Mouse (Mus musculus) neural tube, embryonic 11.5 days (tissue): Measurements from ENCODE around the gene Bphl. TPM values are rescaled to one million over a fixed set of nuclear protein-coding genes. Genes with fewer than 3 reads are reported as not detected.

Source experiments
- ATAC-seq: fragments of 200-750 bp; cut with Nextera tagmentation; 2 replicates; pipeline ENCODE4 v1.8.0; 2017; ENCODE audit warnings: moderate number of reproducible peaks, mild to moderate bottlenecking, moderate TSS enrichment, moderate library complexity; ENCODE audit not compliant: insufficient read depth, low FRiP score, low TSS enrichment
- DNase-seq: peaks from one replicate; pipeline ENCODE4 v3.0.0-alpha.2; 2015; ENCODE audit warnings: low spot score
- H3K27ac ChIP-seq: fragments of 300-500 bp; sonication (generic); 2 replicates; pipeline ENCODE4 v1.5.1; 2014; ENCODE audit warnings: low read depth, mild to moderate bottlenecking, low read length
- H3K27me3 ChIP-seq: fragments of 300-500 bp; sonication (generic); 2 replicates; pipeline ENCODE4 v1.6.1; 2014; ENCODE audit warnings: mild to moderate bottlenecking, low read length, mixed read lengths; ENCODE audit not compliant: control insufficient read depth, insufficient read depth
- H3K36me3 ChIP-seq: fragments of 300-500 bp; sonication (generic); 2 replicates; pipeline ENCODE4 v1.6.1; 2014; ENCODE audit warnings: mild to moderate bottlenecking, low read length, moderate library complexity, mixed read lengths; ENCODE audit not compliant: control insufficient read depth, insufficient read depth
- H3K4me1 ChIP-seq: fragments of 300-500 bp; sonication (generic); 2 replicates; pipeline ENCODE4 v1.6.1; 2014; ENCODE audit warnings: low read length, mixed read lengths; ENCODE audit not compliant: control insufficient read depth, insufficient read depth
- H3K4me2 ChIP-seq: fragments of 300-500 bp; sonication (generic); 2 replicates; pipeline ENCODE4 v1.6.1; 2014; ENCODE audit warnings: low read depth, mild to moderate bottlenecking, moderate library complexity
- H3K4me3 ChIP-seq: fragments of 300-500 bp; sonication (generic); 2 replicates; pipeline ENCODE4 v1.5.1; 2014; ENCODE audit warnings: low read depth, low read length
- H3K9ac ChIP-seq: fragments of 300-500 bp; sonication (generic); 2 replicates; pipeline ENCODE4 v1.6.1; 2014; ENCODE audit warnings: mild to moderate bottlenecking, low read length
- H3K9me3 ChIP-seq: fragments of 300-500 bp; sonication (generic); 2 replicates; pipeline ENCODE4 v1.6.1; 2016; ENCODE audit warnings: low read length; ENCODE audit not compliant: control insufficient read depth
- WGBS: fragments of 180-500 bp; shearing (Covaris S2); extraction: QIAGEN DNeasy Blood & Tissue Kit; methylation state at CpG from one replicate; pipeline ENCODE4 v1.1.7; 2014; 5-methylcytosine and 5-hydroxymethylcytosine counted together
- polyA plus RNA-seq: library from polyadenylated mRNA; unstranded; fragments of >200 nt; fragmentation: Nextera tagmentation; extraction: Ambion mirVana; gene quantifications from 2 replicates; pipeline ENCODE4 v1.2.1, GENCODE M21; 2014

Gene Bphl
- polyA plus RNA-seq, 1 experiment from 2014 or later = 26.5 TPM

GRCm38 (mm10) chr13:34076561-34077491, 39.4 kb downstream of the Bphl start:
- no peaks in the 10 kb centered on the region for H3K27me3 ChIP-seq
- H3K9ac ChIP-seq = peak overlapping the region; percentile 66
- H3K4me2 ChIP-seq = peak overlapping the region; percentile 74
- 50% methylated on average over 20 of the region's 20 CpGs for WGBS
- peaks cover 15% of the 10 kb centered on the region for H3K4me1 ChIP-seq
- no peaks in the 10 kb centered on the region for H3K36me3 ChIP-seq
- no peaks in the 10 kb centered on the region for H3K9me3 ChIP-seq
- ATAC-seq (peak; percentile 67), DNase-seq (peak; percentile 64)
- H3K27ac ChIP-seq = peak overlapping the region; percentile 37
- H3K4me3 ChIP-seq = peak overlapping the region; percentile 58

- DNase-seq (peak; percentile 90), ATAC-seq (peak; percentile 80)
- no peaks in the 10 kb centered on the region for H3K36me3 ChIP-seq
- H3K27me3 ChIP-seq = no peaks in the 10 kb centered on the region
- H3K27ac ChIP-seq = peak within 1 kb of the TSS; percentile 37
- under 1% methylated on average over 45 of the region's 45 CpGs for WGBS
- H3K9ac ChIP-seq = peak within 1 kb of the TSS; percentile 66
- peaks cover 15% of the 10 kb centered on the region for H3K4me1 ChIP-seq
- H3K4me2 ChIP-seq = peak within 1 kb of the TSS; percentile 74
- no peaks in the 10 kb centered on the region for H3K9me3 ChIP-seq
- H3K4me3 ChIP-seq = peak within 1 kb of the TSS; percentile 58
Observed at GRCm38 (mm10) chr13:34077492-34078271, 40.3 kb downstream of the Bphl start, which contains the start of gene Tubb2a. Tubb2a (minus strand) TSS chr13:34078007.

- no peaks in the 10 kb centered on the region for H3K9me3 ChIP-seq
- ATAC-seq (no peak), DNase-seq (no peak)
- no peak overlapping the region; the same call in 1 of the 2 replicates for H3K4me3 ChIP-seq
- peak overlapping the region; percentile 66 for H3K9ac ChIP-seq
- H3K4me2 ChIP-seq = peak overlapping the region; percentile 74
- 42% methylated on average over 16 of the region's 16 CpGs for WGBS
- H3K27me3 ChIP-seq = no peaks in the 10 kb centered on the region
- peaks cover 15% of the 10 kb centered on the region for H3K4me1 ChIP-seq
- H3K36me3 ChIP-seq = no peaks in the 10 kb centered on the region
- H3K27ac ChIP-seq = no peak overlapping the region
Observed at GRCm38 (mm10) chr13:34078500-34079280, 41.3 kb downstream of the Bphl start.

GRCm38 (mm10) chr13:34079801-34080200, 42.4 kb downstream of the Bphl start:
- no peak for DNase-seq
- whole genome bisulfite sequencing = 93% methylated on average over 3 of the region's 3 CpGs
- ATAC-seq = no peak

GRCm38 (mm10) chr13:34081926-34082325, 44.5 kb downstream of the Bphl start:
- 78% methylated on average over 4 of the region's 4 CpGs for WGBS
- DNase-seq (no peak), ATAC-seq (no peak)
- Histone ChIP-seq H3K9me3 (no peaks in the 10 kb centered on the region), H3K27me3 (no peaks in the 10 kb centered on the region), H3K27ac (no peak overlapping the region), H3K4me1 (peaks cover 9% of the 10 kb centered on the region), H3K36me3 (no peaks in the 10 kb centered on the region), H3K9ac (no peak overlapping the region), H3K4me3 (no peak overlapping the region), H3K4me2 (no peak overlapping the region)

More at GRCm38 (mm10) chr13:34079801-34080200, 42.4 kb downstream of the Bphl start:
- H3K4me1 ChIP-seq = peaks cover 15% of the 10 kb centered on the region
- H3K9ac ChIP-seq = no peak overlapping the region
- H3K9me3 ChIP-seq = no peaks in the 10 kb centered on the region
- H3K4me2 ChIP-seq = no peak overlapping the region
- H3K27ac ChIP-seq = no peak overlapping the region
- no peak overlapping the region for H3K4me3 ChIP-seq
- no peaks in the 10 kb centered on the region for H3K36me3 ChIP-seq
- H3K27me3 ChIP-seq = no peaks in the 10 kb centered on the region

- Histone ChIP-seq H3K27ac (no peak overlapping the region), H3K9ac (no peak overlapping the region), H3K36me3 (no peaks in the 10 kb centered on the region), H3K4me3 (no peak overlapping the region), H3K4me2 (no peak overlapping the region), H3K27me3 (no peaks in the 10 kb centered on the region), H3K4me1 (0 out of 2 replicates have a peak, but pooled peaks cover 3% of the 10 kb centered on the region), H3K9me3 (no peaks in the 10 kb centered on the region)
- WGBS = 79% methylated on average over 9 of the region's 9 CpGs
- no peak for DNase-seq
- no peak for ATAC-seq
Observed at GRCm38 (mm10) chr13:34084026-34084750, 46.8 kb downstream of the Bphl start.

- H3K9me3 ChIP-seq = no peaks in the 10 kb centered on the region
- H3K4me3 ChIP-seq = no peak overlapping the region
- H3K4me2 ChIP-seq = no peak overlapping the region
- no peaks in the 10 kb centered on the region for H3K36me3 ChIP-seq
- WGBS = 59% methylated on average over 7 of the region's 7 CpGs
- H3K4me1 ChIP-seq = 0 out of 2 replicates have a peak, but pooled peaks cover 3% of the 10 kb centered on the region
- no peak overlapping the region for H3K27ac ChIP-seq
- no peaks in the 10 kb centered on the region for H3K27me3 ChIP-seq
- H3K9ac ChIP-seq = no peak overlapping the region
- ATAC-seq = peak; percentile 38; the same call in 1 of the 2 replicates
- no peak for DNase-seq
Observed at GRCm38 (mm10) chr13:34087052-34087812, 49.8 kb downstream of the Bphl start.
